Mouse (Mus musculus): ENCODE results near the gene Prkd3.

Gene Prkd3

DNA sequence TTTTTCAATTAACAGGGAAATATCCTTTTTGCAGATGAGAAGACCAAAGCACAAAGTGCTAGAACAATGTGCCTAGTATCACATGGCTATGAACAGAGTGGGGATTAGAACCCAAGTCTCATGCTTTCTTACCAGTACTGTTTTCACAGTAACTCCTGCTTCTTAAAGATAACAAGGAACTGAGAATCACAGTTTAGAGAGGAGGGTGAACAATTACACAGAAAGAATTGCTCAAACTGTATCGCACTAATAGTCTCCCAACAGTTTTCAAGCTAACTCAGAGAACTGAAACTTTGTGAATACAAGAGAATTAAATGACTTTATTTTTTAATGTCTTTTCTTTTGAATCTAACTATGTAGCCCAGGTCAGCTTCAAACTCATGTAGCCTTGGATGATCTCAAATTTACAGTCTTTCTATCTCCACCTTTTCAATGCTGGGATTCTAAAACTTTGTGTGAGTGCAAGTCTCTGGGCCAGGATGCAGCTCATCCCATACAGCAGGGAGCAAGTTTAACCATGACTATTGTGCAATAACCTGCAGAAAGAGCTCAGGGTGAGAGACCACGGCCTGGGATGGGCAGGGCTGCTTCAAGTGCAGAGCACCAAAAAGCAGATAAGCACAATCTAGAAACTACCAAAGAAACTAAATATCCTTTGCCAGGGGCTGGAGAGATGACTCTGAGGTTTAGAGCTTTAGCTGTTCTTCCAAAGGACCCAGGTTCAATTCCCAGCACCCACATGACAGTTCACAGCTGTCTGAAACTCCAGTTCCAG lies 5.5 kb downstream of the Prkd3 start:
- in situ Hi-C loops (cut with MboI; ENCODE audit: unreplicated experiment in 2 of 2), result loop anchor here in 1 of 2 experiments (25.0 kb wide), 1 partner anchor 1197 kb away; the partner anchor contains the start of genes Gemin6, Srsf7 and Ttc39d

DNA sequence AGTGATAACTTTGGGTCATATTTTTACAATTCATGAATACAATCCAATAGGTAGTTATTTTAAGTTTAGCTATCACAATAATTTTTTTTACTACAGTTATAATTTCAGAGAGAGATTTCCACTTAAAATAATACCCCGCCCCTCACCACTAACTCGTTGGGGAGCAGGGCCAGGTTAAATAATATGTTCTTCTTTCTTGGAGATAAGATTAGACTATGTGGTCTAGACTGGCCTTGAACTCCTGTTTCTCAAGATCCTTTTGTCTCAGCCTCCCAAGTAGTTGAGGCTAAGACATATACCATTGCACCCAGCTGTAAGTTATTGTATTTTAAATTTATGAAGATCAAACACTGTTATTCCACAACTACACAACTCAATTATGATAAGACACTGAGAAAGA lies 7.0 kb downstream of the Prkd3 start:
- in situ Hi-C loops (cut with MboI; ENCODE audit: unreplicated experiment in 2 of 2), result loop anchor here in 1 of 2 experiments (25.0 kb wide), 1 partner anchor 1199 kb away; the partner anchor contains the start of genes Gemin6, Srsf7 and Ttc39d

- in situ Hi-C loops (cut with MboI; ENCODE audit: unreplicated experiment in 2 of 2), result loop anchor here in 1 of 2 experiments (25.0 kb wide), 1 partner anchor 1212 kb away; the partner anchor contains the start of genes Gemin6, Srsf7 and Ttc39d
Observed at GRCm38 (mm10) chr17:78999745-79000270, 20.8 kb downstream of the Prkd3 start.

GRCm38 (mm10) chr17:78999189-78999588 lies 21.4 kb downstream of the Prkd3 start:
- in situ Hi-C loops (cut with MboI; ENCODE audit: unreplicated experiment in 2 of 2), result no loop called here

DNA sequence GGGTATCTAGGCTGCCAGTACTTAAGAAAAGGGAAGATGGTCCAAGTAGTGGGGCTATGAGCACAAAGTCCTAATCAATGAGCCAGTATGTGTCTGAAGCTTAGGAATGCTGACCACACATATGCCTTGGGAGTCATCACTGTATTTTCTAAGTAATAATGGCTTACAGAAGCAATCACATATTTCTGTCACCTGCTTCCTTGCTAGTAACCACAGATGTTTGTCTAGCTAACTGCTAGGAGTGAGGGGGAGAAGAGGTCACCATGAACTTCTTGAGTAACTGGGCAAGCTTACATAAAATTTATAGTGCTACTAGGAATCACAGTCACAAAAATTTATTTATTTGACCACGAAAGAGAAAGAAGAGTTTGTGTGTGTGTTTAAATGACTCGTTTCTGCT lies 22.5 kb downstream of the Prkd3 start:
- in situ Hi-C loops (cut with MboI; ENCODE audit: unreplicated experiment in 2 of 2), result no loop called here

DNA sequence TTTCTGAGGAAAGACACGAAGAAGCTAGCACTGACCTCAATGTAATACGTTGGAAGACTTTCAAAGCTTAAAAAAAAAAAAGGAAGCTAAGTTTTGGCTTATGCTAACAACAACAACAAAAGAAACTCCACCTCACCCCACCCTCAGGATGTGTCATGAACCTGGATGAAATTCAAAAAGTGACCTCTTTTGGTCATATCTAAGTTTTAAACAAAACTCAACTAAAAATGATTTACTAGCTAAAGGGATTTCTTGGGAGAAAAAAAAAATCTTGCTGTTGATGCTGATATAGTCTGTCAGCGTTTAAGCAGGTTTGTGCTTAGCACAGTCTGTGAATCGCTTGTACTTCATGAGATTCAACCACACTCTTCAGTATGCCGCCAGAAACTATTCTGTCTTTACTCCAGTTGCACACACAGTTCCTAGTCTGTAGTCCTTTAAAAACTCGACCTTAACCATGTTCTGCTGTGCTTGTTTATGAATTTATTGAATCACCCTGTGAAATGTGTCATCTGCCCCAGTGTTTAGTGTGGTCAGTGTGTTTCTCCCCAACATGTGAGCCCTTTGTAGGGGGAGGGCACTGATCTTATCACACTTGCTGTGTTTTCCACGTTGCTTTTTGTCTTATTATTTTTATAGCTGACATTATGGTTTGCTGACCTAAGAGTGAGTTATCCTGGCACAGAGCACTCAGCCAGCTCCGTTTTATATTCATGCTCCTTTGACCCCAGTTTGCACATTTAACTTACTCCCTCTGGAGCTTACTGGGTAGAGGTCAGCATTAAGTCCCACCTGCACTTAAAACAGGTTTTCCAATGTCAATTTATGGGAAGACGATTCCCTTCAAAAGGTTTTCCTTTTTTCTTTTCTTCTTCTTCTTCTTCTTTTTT lies 25.4 kb downstream of the Prkd3 start:
- in situ Hi-C loops (cut with MboI; ENCODE audit: unreplicated experiment in 2 of 2), result no loop called here

DNA sequence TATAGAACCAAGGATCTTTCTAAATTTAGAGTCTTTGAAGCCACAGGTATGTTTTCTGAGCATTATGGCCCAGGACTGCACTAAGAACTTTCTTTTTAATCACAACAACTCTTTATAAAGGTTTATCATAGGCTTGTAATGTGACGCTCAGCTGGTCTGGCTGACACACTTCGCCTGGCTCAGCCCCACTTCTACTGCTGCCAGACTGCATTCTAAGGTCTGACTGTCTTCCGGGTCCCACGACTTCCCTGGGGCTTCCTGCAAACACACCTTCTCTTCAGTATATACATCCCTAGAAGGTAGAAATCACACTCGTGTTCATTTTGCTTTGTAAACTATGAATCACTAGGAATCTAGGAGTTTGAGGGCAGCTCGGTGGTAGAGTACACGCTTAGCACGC lies 26.2 kb downstream of the Prkd3 start:
- in situ Hi-C loops (cut with MboI; ENCODE audit: unreplicated experiment in 2 of 2), result no loop called here

DNA sequence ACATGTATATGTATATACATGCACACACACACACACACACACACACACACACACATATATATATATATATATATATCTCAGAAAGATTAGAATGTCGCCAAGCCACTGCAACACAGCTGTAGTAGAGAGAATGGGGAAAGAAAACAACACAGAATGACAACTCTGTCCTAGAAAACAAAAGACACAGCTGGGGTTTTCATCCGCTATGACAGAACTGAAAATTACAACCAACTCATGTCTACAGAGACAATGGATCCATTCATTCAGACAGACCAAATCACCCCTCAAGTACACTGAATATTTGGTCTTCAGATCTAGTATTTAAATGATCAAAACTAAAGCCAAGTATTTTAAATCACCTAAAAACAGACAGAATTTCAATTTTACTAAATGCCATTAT lies 26.9 kb downstream of the Prkd3 start:
- in situ Hi-C loops (cut with MboI; ENCODE audit: unreplicated experiment in 2 of 2), result no loop called here

DNA sequence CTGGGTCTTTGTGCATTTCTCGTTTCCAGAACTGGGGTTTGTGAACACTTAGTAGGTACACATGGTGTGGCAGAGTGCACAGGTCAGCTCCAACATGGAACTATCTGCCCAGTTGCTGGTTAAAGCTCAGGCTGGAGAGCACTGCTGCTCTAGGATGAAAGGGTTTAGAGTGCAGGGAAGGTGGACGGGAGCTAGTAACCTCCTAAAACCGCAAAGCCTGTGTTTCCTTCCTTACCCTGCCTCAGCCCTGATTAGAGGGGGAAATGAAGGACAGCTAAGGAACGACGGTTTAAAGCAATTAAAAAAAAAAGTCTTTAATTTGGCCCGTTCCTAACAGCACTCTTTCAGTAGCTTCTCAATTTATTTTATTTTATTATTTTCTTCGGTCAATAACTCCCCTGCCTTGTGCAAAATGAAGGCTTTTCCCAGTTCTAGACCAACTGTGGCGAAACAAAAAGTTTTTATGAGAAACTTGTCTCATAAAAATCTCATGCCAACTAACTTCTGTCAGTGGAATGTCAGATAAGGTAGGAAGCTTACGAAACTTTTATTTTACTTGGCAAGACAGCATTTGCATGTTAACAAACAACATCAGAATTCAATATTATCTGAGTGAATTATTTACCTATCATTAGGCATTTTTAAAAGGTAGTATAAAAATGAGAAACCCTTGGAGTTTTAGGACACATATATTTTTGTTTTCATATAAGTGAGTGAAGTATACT lies 28.2 kb downstream of the Prkd3 start:
- in situ Hi-C loops (cut with MboI; ENCODE audit: unreplicated experiment in 2 of 2), result no loop called here

DNA sequence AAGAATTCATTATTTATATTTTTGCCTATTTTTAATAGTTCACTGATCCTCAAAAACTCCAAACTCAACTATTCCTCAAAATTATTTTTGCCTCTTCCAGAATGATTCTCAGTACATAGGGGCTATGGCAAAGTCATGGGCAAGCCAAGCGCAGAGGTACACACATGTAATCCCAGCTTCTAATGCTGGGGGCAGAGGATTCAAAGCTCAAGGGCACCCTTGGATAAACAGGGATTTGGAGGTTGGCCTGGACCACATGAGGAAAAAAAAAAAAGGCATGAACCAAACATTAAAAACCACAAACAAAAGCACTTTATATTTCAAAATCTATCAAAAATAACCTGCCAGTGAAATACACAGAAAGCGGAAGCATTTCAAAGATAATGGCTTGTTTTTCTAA lies 29.1 kb downstream of the Prkd3 start:
- in situ Hi-C loops (cut with MboI; ENCODE audit: unreplicated experiment in 2 of 2), result no loop called here

DNA sequence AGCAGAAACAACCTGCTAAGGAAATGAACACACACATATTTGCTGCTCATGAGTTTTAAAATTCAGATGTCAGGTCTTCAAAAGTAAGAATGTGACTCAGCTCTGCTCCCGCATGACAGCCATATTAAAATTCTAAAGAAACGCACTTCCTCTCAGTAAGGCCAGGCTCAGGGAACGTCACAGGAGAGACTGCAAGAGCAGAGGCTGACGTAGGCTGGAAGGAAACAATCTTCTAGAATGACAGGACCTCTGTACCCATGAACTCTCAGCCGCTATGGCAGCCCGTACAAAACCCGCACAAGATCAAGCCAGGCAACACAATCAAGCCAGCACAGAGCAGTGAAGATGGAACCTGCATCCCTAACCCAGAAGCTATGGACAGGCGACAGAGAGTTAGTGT lies 31.6 kb downstream of the Prkd3 start:
- in situ Hi-C loops (cut with MboI; ENCODE audit: unreplicated experiment in 2 of 2), result no loop called here

- in situ Hi-C loops (cut with MboI; ENCODE audit: unreplicated experiment in 2 of 2), result no loop called here
Observed at GRCm38 (mm10) chr17:78983736-78984135, 36.9 kb downstream of the Prkd3 start.

DNA sequence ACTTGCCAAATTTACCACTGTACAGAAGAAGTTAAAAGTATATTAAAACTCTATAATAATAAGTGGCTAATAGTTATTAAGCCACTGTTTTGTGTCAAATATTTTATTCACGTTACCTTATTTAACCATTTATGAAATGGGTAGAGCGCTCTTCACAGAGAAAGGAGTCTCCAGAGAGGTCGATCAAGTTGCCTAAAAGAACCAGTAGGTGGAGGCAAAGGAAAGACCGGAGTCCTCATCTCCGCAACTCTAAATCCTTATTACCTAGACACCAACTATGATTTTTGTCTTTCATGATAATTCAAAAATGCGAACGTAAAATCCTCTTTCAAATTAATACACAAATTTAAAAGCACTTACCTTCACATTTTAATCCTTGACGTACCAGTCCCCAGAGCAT lies 37.5 kb downstream of the Prkd3 start:
- in situ Hi-C loops (cut with MboI; ENCODE audit: unreplicated experiment in 2 of 2), result no loop called here

DNA sequence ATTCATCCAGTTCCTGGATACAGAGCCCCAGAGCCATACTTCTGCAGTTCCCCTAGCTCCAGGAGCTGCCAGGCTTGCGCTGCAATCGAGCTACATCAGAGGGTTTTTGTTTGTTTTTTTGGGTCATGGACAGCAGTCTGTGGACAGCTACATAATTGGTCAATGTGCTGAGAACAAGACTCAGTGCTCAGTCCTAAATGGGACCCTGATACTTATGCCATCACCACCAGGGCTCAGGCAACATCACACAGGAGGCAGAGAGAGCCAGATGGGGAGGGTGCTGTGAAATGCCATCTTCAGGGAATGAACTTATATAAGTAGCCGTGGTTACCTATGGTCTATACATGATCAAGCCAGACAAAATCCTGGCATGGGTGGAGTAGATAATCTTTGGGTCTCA lies 52.1 kb downstream of the Prkd3 start:
- in situ Hi-C loops (cut with MboI; ENCODE audit: unreplicated experiment in 2 of 2), result no loop called here

DNA sequence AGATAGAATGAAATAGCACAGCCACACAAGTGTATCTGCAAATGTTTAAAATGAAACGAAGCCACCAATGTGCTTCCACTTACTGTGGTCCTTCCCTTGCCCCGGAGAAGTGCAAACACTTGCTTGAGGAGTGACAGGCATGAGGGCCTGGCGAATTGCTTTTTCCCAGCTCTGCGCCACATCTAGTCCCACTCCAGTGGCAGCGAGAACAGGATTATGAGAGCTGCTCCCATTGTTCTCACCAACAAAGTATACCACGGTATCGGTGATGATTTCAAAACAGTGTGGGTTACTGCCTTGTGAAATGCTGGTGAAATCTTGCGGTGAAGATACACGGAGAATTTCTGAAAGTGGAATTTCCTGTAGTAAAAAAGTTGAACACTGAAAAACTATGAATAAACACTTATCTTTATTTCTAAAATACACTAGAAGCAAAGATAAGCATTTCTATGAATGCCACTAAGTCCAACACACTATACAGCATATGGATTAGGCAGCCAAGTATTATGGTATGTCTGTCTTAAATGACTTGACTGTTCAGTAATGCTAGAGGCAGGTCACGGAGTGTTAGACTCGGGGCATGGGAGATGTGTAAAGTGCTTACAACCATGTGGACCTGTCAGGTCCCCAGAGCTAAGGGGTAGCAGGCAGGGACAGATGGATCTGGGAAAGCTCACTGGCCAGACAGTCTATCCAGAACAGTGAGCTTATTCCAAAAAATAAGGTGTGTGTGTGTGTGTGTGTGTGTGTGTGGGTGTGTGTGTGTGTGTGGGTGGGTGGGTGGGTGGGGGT lies 54.3 kb downstream of the Prkd3 start:
- in situ Hi-C loops (cut with MboI; ENCODE audit: unreplicated experiment in 2 of 2), result no loop called here

- in situ Hi-C loops (cut with MboI; ENCODE audit: unreplicated experiment in 2 of 2), result no loop called here
Observed at GRCm38 (mm10) chr17:78964387-78964786, 56.2 kb downstream of the Prkd3 start.

DNA sequence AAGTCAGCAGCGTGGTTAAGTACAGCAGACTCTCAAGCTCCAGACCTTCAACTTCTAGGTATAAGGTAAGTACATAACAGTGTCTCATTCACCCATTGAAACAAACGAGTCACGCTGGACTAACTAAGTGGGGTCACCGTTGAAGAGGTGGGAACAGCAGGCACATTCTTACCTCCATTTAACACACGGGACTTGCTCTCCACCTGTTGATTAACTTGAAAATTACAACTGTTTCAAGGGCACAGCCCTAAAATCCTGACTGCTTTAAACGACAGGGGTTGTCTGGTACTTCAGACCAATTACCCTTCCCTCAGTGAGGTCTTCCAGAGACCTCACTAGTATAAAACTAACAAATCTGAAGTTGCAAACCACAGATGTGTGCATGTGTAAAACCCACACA lies 61.1 kb downstream of the Prkd3 start:
- in situ Hi-C loops (cut with MboI; ENCODE audit: unreplicated experiment in 2 of 2), result no loop called here

- in situ Hi-C loops (cut with MboI; ENCODE audit: unreplicated experiment in 2 of 2), result no loop called here
Observed at GRCm38 (mm10) chr17:78953240-78953639, 67.4 kb downstream of the Prkd3 start.

- in situ Hi-C loops (cut with MboI; ENCODE audit: unreplicated experiment in 2 of 2), result no loop called here
Observed at GRCm38 (mm10) chr17:78952070-78952469, 68.5 kb downstream of the Prkd3 start.

GRCm38 (mm10) chr17:78951225-78951624 lies 69.4 kb downstream of the Prkd3 start:
- in situ Hi-C loops (cut with MboI; ENCODE audit: unreplicated experiment in 2 of 2), result no loop called here

All from v-Abl transformed pro-B cells (cell line).